Mouse (Mus musculus) adrenal gland, adult 2 months (tissue): ENCODE data around the gene Cyth1. TPM values are rescaled to one million over a fixed set of nuclear protein-coding genes. Genes with fewer than 3 reads are reported as not detected.

Experiments
- DNase-seq: peaks from one replicate; pipeline ENCODE4 v3.0.0; 2021
- polyA plus RNA-seq: library from polyadenylated mRNA; depleted of rRNA; stranded (reverse); fragments of >200 nt; gene quantifications from 2 replicates; pipeline ENCODE4 v1.2.3, GENCODE M21; 2012; rRNA removed
- total RNA-seq, 2 experiments: library from RNA; stranded (reverse); gene quantifications; 2 replicates each; pipeline ENCODE4 v1.2.3; 2021

Gene Cyth1
- total and polyA plus RNA-seq, 3 experiments: 13.8 to 34.0 (median 28.9) TPM

- DNase-seq: no peak
Measured at GRCm38 (mm10) chr11:118103383-118103782, 145.0 kb downstream of the Cyth1 start.

DNA sequence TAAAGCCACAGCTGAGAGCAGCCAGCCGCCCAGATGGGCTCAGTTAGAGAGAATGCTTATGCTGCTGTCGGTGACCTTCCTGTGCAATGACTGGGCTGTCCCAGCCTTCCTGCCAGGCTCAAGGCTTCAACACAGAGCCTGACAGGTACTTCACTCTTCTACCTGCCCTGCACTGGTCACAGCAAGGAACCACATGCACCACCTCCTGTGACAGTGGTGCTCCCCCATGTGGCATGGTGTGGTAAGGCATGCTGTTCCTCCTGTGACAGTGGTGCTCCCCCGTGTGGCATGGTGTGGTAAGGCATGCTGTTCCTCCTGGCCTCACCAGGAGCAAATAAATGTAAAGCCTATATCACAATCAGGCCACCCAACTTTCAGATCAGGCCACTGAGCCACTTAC is 145.6 kb downstream of the Cyth1 start:
- peak; percentile 82 for DNase-seq

GRCm38 (mm10) chr11:118101133-118101532 is 147.3 kb downstream of the Cyth1 start:
- DNase-seq: no peak

- no peak for DNase-seq
Measured at GRCm38 (mm10) chr11:118096736-118097135, 151.7 kb downstream of the Cyth1 start.

- no peak for DNase-seq
Measured at GRCm38 (mm10) chr11:118095004-118095403, 153.4 kb downstream of the Cyth1 start.

DNA sequence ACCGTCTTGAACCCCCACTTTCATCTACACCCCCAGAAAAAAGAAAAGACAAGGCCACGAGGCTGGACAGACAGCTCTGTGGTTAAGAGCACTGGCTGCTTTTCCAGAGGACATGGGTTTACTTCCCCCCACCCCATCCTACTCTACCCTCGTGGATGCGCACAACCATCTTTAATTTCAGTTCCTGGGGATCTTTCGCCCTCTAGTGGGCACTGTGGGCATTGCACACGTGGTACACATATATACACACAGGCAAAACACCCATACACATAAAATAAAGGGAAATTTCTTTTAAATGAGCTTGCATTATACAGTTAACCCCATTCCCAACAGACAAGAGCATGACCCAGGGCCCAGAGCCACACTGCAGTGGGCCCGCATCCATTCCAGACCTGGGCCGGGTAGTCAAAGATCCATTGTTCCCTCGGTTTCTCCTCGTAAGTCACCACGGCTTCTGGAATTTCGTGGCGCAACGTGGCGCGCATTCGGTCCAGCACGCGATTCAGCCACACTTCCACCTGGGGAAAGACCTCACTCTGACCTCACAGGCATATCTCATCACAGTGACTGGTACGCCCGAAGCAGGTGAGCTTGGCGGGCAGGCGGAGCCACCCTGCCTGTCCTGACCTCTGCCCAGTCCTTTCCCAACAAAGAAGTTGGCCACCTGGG is 157.3 kb downstream of the Cyth1 start:
- no peak for DNase-seq

- DNase-seq: no peak
Measured at GRCm38 (mm10) chr11:118088896-118089295, 159.5 kb downstream of the Cyth1 start.

DNA sequence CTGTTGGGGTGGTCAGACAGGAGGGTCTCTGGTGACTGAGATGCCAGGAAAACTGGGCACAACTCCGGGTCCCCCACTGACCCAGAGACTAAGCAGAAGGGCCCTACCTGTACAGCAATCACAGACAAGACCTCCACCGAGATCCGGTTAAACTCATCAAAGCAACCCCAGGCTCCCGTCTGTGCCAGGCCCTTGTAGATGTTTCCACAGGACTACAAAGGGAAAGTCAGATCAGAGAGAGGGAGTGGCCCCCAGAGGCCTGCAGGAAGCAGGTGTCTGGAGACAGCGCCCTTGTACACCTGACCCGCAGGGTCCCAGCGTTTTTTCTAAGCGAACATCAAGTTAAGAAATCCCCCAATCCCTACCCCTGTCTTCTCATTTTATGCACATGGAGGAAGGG is 162.4 kb downstream of the Cyth1 start:
- DNase-seq: no peak

GRCm38 (mm10) chr11:118085176-118085575 is 163.2 kb downstream of the Cyth1 start:
- DNase-seq: no peak

- DNase-seq: no peak
Measured at GRCm38 (mm10) chr11:118084266-118084665, 164.1 kb downstream of the Cyth1 start.

- DNase-seq: peak; percentile 51
Measured at GRCm38 (mm10) chr11:118083811-118084210, 164.6 kb downstream of the Cyth1 start.

- no peak for DNase-seq
Measured at GRCm38 (mm10) chr11:118082294-118082693, 166.1 kb downstream of the Cyth1 start.

Other genes starting within 250 kb of the Cyth1 start
- gene Dnah17, start 118.0 kb downstream of the Cyth1 start, total RNA-seq: under 1 TPM; 0.03 to 0.12 TPM
- under 0.01 and 0.12 TPM in 2 replicates for gene Dnah17, start 118.0 kb downstream of the Cyth1 start, polyA plus RNA-seq
- gene Usp36, start 41.7 kb upstream of the Cyth1 start, total RNA-seq: 10 to 100 TPM; 18.7 to 26.2 TPM
- 21.4 and 22.4 TPM in 2 replicates for gene Usp36, start 41.7 kb upstream of the Cyth1 start, polyA plus RNA-seq
- gene Cep295nl, start 93.9 kb upstream of the Cyth1 start, total RNA-seq: under 1 TPM; 0.46 to 0.93 TPM
- gene Cep295nl, start 93.9 kb upstream of the Cyth1 start, polyA plus RNA-seq: 0.12 TPM in 1 of 2 replicates, not detected in the other
- gene Timp2, start 107.1 kb upstream of the Cyth1 start, total RNA-seq: 100 to 1,000 TPM in 1 of 2 experiments, 10 to 100 TPM in 1; 89.7 to 198 TPM
- gene Timp2, start 107.1 kb upstream of the Cyth1 start, polyA plus RNA-seq: 79.4 and 126 TPM in 2 replicates
- 100 to 1,000 TPM in 1 of 2 experiments, 10 to 100 TPM in 1; 92.7 to 160 TPM for gene Lgals3bp, start 153.5 kb upstream of the Cyth1 start, total RNA-seq
- 336 and 430 TPM in 2 replicates for gene Lgals3bp, start 153.5 kb upstream of the Cyth1 start, polyA plus RNA-seq
- 10 to 100 TPM; 28.8 to 35.6 TPM for gene Cant1, start 170.5 kb upstream of the Cyth1 start, total RNA-seq
- gene Cant1, start 170.5 kb upstream of the Cyth1 start, polyA plus RNA-seq: 59.5 and 66.8 TPM in 2 replicates
- 10 to 100 TPM; 14.8 to 24.8 TPM for gene C1qtnf1, start 179.6 kb upstream of the Cyth1 start, total RNA-seq
- 14.6 and 17.9 TPM in 2 replicates for gene C1qtnf1, start 179.6 kb upstream of the Cyth1 start, polyA plus RNA-seq
- gene Engase, start 228.2 kb upstream of the Cyth1 start, total RNA-seq: 10 to 100 TPM; 10.1 to 17.1 TPM
- gene Engase, start 228.2 kb upstream of the Cyth1 start, polyA plus RNA-seq: 26.4 and 40.6 TPM in 2 replicates